Mouse (Mus musculus) large intestine, adult 2 months (tissue): ENCODE results near the gene Pdgfra. TPM values are rescaled to one million over a fixed set of nuclear protein-coding genes. Genes with fewer than 3 reads are reported as not detected.

Source experiments
- DNase-seq: peaks from one replicate; pipeline ENCODE4 v3.0.0-alpha.2; 2012; ENCODE audit warnings: low read depth, low spot score
- WGBS: fragments of 180-500 bp; shearing (Covaris S2); methylation state at CpG from one replicate; pipeline ENCODE4 v1.1.7; 2018; 5-methylcytosine and 5-hydroxymethylcytosine counted together
- polyA plus RNA-seq: library from polyadenylated mRNA; depleted of rRNA; stranded (reverse); fragments of >200 nt; gene quantifications from 2 replicates; pipeline ENCODE4 v1.2.3, GENCODE M21; 2012

Pdgfra gene
- polyA plus RNA-seq, 1 experiment = 8.2 TPM

- DNase-seq = no peak
- WGBS = 2% methylated on average over 21 of the region's 21 CpGs
These were observed 2.6 kb downstream of the Pdgfra start for GRCm38 (mm10) chr5:75154621-75155235.

GRCm38 (mm10) chr5:75155281-75155680, 3.2 kb downstream of the Pdgfra start:
- WGBS = 8% methylated on average over 7 of the region's 9 CpGs
- no peak for DNase-seq

DNA sequence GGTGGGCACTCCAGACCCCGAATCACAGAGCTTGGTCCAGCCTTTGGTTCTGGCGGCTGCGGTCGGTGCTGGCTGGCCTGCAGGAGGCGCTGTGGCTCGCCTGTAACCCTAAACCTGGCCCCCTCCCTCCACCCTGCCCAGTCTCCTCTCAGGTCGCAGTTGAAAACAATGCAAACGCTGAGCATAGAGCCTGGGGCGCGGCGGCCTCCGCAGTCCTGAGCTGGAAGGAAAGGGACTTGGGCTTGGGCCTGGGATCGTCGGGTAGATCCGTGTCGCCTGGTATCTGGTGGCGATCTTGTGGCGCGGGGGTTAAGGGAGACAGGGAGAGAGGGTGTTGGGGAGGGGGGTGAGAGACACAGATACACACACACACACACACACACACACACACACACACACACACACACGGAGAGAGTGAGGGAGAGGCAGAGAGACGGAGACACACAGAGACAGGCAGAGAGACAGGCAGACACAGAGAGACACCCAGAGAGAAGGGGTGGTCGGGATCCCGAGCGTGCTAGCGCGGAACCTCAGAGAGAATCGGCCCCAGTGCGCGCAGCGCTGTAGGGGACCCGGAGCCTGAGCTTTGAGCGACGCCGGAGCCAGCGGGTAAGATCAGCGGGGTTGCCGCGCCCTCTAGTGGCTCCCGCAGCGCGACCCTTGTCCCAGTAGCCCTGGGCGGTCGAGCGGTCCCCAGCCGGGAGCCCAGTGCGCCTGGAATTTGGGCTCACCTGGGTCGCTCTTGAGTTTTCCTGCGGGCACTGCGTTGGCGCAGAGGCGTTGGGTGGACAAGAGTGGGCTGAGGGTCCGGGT, 3.9 kb downstream of the Pdgfra start:
- under 1% methylated on average over 51 of the region's 52 CpGs for WGBS
- DNase-seq = no peak

- WGBS = under 1% methylated on average over 21 of the region's 21 CpGs
- no peak for DNase-seq
These were observed 4.5 kb downstream of the Pdgfra start for GRCm38 (mm10) chr5:75156554-75157036.

DNA sequence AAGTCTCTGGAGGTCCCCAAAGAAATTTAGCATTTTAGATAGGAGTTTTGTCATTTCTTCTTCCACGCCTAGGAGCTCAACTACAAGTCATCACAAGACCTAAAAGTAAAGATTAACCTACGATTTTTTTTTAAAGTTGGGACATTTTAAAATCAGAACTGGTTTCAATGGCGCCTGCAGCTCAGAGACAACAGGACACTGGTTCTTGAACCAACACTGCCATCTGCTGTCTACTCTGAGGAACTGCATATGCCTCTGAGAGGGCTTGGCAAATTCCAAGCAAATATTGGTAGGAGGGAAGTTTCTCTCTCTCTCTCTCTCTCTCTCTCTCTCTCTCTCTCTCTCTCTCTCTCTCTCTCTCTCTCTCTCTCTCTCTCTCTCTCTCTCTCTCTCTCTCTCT, 4.9 kb downstream of the Pdgfra start:
- 0% methylated on average over 3 of the region's 3 CpGs for WGBS
- no peak for DNase-seq

- WGBS = 25% methylated on average over 12 of the region's 12 CpGs
- DNase-seq = no peak
These were observed 8.6 kb downstream of the Pdgfra start for GRCm38 (mm10) chr5:75160530-75161170.

DNA sequence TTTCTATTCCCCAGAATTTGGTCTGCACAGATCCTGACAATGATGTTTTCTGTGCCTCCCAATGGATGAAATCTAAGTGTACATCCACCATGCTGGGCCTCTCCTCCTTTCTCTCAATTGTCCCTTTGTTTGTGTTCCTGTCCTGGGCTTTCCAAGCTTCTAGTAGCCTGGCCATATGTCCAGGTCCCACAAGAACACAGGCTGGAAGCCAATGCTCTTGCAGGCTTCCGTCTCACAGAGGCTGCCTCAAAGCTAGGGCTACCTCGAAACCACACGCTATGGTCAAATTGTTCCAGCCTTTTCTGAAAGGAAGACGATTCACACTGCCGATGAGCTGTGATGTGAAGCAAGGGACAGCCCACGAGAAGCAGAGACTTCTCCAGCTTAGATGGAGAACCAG, 9.5 kb downstream of the Pdgfra start:
- 81% methylated on average over 6 of the region's 6 CpGs for WGBS
- DNase-seq = no peak

DNA sequence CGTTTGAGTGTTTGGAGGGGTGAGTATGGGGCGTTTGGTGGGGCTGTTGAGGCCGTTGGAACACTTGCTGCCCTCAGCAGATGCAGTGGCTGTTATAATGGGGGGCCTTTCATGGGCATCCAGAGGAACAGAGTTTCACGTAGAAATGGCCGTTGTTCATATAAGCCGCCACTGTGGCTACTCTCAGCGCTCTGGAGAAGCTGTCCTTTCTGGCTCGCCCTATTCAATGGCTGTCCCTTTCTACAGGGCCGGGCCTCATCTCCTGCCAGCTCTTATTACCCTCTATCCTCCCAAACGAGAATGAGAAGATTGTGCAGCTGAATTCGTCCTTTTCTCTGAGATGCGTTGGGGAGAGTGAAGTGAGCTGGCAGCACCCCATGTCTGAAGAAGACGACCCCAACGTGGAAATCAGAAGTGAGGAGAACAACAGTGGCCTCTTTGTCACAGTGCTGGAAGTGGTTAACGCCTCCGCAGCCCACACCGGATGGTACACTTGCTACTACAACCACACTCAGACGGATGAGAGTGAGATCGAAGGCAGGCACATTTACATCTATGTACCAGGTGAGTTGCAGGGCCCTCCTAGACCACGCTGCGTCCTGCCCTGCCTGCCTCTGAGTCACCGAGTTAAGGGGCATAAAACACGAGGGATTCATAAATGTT, 11.3 kb downstream of the Pdgfra start:
- WGBS = 59% methylated on average over 23 of the region's 23 CpGs
- DNase-seq = no peak

DNA sequence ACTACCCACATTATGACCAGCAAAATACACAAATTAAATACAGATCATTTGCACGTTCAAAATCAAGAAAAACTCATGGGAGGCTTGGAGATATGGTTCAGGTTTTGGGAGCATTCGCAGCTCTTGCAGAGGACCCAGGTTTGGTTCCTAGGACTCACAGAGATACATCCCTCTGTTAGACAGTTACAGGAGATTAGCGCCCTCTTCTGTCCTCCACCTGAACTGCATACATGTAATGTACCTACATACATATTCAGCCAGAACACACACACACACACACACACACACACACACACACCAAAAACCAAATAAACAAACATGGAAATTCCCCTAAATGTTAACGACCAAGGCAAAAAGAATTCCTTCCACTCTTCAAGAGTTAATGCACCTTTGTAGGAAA, 12.6 kb downstream of the Pdgfra start:
- 70% methylated on average over 4 of the region's 4 CpGs for whole genome bisulfite sequencing
- DNase-seq = no peak

DNA sequence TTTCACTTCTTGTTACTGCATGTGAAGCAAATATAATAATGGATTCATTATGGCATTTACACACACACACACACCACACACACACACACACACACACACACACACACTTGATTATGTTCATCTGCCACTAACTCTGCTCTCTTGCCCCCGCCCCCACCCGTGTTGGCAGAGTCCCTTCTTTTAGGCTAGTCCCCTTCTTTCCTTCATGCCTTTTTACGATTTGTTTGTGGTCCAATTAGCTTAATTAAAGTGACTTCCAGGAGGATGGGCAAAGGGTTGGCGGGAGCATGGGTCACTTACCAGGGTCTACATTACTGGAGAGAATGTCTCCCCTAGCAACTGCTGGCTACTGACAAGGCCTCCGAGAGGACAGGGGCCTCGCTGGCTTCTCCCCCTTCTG, 17.7 kb downstream of the Pdgfra start:
- DNase-seq = no peak
- 55% methylated on average over 6 of the region's 6 CpGs for WGBS

- WGBS = 80% methylated on average over 10 of the region's 10 CpGs
- no peak for DNase-seq
These were observed 19.8 kb downstream of the Pdgfra start for GRCm38 (mm10) chr5:75171859-75172258.

DNA sequence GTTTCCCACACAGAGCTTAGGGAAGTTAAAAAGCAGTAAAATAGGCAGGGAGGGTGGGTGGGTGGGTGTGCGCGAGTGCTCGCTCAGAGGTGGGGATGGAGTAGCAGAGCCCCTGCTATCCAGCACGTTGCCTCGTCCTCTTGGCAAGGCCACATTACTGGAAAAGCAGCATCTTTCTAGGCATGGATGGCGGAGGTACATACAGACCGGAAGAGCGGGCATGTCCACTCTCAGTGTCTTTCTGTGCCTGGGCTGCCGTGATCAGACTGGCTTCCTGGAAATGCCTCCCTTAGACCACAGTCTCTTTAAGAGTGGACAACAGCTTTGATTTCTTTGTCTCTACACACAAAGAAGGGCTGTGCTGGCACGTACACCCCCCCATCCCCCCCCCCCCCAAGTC, 27.2 kb downstream of the Pdgfra start:
- DNase-seq = no peak
- 63% methylated on average over 10 of the region's 10 CpGs for WGBS

GRCm38 (mm10) chr5:75179726-75180290, 27.7 kb downstream of the Pdgfra start:
- 79% methylated on average over 12 of the region's 12 CpGs for WGBS

DNA sequence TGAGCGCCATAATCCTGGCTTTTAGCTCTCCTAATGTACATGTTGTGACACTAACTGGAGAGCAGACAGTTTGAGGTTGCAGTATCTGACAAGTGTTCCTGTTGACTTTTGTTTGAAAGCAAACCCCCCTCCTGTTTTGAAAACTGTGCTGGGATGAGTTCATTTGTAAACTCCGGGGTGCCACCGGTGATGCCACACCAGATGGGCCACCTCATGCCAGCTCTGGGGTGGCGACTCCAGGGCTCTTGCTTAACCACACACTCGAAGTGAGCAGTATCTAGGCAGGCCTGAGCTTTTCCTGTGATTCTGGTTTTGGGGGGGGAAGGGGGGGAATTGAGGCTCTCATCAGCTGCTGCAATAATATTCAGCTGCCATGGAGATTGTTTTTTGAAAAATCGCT, 31.6 kb downstream of the Pdgfra start:
- no peak for DNase-seq
- 67% methylated on average over 6 of the region's 6 CpGs for WGBS

More at GRCm38 (mm10) chr5:75179726-75180290, 27.7 kb downstream of the Pdgfra start:
- DNase-seq = no peak

DNA sequence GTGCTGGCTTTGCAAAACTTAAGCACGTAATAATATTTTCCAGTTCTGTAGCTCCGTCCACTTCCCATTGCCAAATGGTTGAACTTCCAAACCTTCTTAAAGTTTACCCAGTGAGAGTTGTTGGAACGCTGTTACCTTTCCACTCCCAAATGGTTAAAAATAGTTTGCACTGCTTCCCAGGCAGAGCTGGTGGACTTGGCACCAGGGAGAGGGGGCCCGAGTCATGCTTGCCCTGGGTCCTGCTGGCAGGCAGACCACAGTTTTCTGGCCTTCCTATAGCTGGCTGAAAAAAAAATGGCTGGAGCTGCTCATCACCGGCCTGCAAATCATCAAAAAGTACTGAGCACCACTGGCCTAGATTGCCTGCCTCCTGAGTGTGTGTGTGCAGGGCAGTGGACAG, 32.0 kb downstream of the Pdgfra start:
- DNase-seq = no peak
- WGBS = 62% methylated on average over 5 of the region's 5 CpGs

- DNase-seq = no peak
- 44% methylated on average over 7 of the region's 7 CpGs for WGBS
These were observed 32.7 kb downstream of the Pdgfra start for GRCm38 (mm10) chr5:75184693-75185235.

- WGBS = 70% methylated on average over 7 of the region's 7 CpGs
- DNase-seq = no peak
These were observed 33.5 kb downstream of the Pdgfra start for GRCm38 (mm10) chr5:75185584-75185983.

DNA sequence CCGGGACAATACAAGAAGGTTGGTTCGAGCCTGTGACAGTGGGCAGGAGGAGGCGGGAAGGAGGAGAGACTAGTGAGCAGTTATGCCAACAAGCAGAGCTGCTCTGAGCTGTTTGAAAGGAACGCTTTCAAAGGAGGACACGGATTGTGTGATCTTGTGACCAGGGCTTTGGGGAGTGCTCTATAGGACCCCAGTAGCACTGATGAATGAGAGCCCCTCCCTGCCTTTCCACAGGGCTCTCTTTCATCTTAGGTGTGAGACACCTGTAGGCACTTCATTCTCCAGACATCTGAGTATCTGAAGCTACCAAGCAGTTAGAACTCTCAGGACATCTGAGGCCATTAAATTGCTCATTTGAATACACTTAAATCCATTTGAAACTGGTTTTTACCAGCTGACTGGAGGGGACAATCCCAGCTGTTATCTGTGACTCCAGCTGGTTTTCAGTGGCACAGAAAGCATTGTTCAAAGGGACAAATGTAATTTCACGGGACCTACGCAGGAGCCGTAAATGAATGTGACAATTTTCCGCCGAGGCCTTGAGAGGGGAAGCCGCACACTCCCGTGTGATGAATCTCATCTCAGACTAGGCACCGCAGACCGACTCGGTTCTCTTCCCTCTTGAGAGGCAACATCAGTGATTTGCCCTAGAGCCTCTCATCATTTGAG, 37.4 kb downstream of the Pdgfra start:
- no peak for DNase-seq
- WGBS = 81% methylated on average over 15 of the region's 15 CpGs

DNA sequence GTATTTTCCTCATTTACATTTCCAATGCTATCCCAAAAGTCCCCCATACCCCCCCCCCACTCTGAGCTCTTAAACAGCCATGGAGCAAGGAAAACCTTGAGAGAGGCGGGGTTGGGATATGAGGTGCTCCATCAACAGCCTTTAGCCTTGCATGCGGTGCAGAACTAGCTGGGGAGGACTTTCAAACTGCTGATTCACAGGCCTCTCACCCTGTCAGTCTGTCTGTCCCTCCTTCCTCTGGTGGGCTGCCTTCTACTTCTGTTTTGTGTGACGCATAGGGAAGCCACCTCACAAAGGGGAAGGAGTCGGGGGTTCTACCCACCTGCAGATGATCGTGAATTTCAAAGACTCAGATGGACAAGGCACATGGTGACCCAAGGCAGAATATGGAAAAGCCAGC, 41.0 kb downstream of the Pdgfra start:
- WGBS = 82% methylated on average over 5 of the region's 5 CpGs
- DNase-seq = no peak
